Mouse (Mus musculus): Measurements from ENCODE around the gene Cyfip2.
A peak's percentile ranks its signal among the peaks of the same experiment; 100 is the strongest.
"Not testable (repeated sequence)": the region's sequence is repeated elsewhere in the genome, so short reads cannot be mapped to it uniquely, and the experiment has no call there.

Cyfip2 gene

DNA sequence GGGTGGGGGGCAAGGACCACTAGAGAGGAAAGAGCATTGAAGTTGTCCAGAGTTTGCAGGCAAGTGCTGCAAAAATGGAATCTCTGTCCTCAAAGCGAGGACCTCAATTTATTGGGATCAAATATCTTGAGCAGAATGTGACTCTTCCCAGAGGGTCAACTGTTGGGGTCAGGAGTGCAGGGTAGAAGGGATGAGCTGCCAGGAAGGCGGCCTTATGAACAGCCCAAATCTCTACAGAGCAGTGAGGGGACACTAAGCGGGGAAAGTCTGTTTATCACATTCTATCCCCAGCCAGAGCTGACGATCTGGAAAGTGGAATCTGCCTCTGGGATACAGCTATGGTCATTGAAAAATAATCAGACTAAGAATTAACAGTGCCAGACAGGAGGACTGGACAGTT, 118.5 kb downstream of the Cyfip2 start:
- DNase-seq (ENCODE audit: low read depth, low spot score): no peak

DNA sequence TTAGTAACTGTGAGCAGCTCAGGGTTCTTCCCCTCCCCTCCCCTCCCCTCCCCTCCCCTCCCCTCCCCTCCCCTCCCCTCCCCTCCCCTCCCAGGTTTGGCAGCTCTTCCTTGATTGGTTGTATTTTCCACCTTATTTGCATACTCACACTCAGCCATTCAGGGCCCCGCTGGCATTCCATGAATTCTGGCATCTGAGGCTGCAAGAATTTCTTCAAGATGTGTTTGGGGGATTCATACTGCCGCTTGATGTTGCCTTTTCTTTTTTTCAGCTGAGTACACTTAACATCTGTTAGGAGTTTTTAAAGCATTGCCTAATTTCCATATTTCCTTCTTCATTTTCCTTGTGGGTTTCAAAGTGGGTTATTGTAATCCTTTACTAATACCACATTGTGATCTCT, 124.4 kb downstream of the Cyfip2 start:
- DNase-seq (ENCODE audit: low read depth, low spot score): no peak

DNA sequence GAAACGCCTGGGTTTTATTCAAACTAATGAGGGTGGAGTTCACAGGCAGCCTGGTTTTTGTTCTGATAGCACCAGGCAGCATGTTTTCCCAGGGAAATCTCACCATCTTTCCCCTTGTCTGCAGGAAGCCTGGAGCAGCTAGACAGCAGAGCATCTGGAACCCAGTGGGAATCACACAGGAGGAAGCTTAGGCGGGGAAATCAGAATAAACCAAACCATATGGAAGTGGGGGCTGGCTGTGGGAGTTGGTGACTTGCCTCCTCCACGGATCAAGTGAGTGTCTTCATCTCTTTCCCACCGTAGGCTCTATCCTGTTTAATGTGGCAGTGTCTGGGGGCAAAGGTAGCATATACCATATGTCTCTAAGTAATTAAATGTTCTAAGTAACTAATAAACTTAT, 127.2 kb downstream of the Cyfip2 start:
- no peak for DNase-seq (ENCODE audit: low read depth, low spot score)

DNA sequence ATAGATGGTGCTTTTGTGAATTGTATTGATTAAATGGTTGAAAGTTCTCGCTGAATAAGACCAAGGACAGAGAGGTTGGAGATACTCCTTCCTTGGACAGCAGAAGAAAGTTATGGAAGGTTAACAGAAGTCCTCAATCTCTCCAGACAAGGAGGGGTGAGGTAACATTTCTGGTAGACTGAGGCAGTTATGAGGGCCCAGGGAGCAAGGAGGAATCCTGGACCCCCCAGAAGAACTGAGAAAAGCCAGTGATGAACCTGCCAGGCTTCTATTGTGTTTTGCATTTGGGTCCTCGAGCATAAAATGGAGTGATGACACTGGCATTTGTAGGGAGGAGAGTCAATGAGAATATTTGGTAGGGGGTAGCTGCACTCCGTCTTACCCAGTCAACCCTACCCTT, 127.7 kb downstream of the Cyfip2 start:
- DNase-seq (ENCODE audit: low read depth, low spot score): no peak

DNA sequence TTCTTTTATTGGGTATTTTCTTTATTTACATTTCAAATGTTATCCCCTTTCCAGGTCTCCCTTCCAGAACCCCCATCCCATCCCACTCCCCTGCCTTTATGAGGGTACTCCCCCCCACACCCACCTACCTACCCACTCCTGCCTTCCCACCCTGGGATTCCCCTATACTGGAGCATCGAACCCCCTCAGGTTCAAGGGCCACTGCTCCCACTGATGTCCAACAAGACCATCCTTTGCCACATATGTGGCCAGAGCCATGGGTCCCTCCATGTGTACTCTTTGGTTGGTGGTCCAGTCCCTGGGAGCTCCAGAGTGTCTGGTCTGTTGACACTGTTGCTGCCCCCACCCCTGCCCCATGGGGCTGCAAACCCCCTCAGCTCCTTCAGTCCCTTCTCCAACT, 130.6 kb downstream of the Cyfip2 start:
- DNase-seq (ENCODE audit: low read depth, low spot score): not testable (repeated sequence)

DNA sequence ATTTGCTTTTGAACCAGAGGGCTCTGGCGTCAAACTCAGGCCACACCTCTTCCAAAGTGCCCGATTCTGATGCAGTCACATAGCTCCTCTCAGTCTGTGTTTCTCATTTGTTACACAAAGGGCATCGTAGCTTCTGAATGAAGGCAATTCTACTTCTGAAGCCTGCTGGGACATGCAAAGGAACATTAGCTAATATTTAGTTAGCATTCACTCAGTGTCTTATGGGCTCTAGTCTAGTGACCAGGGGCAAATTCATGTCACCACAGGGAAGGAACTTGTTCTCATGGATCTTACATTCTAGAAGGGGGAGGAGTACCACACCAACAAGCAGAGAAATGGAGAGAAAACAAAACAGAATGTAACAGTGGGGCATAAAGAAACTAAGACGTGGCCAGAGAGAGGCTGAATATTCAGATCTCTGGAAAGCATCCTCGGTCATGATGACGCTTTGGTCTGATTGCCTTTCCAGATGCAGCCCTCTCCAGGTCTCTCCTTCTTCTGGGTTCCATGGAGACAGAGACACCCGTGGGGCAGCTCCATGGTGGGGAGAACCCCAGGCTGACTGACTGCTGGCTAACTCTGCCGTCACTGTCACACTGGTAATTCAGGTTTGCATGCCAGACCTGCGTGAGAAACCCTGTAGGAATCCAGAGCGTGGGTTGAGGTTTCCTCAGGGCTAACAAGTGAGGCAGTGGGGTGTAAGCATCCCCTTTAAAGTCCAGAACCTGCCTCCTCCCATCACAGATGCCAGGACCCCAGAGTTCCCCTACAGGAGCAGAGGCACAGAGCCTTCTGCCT, 135.2 kb downstream of the Cyfip2 start:
- no peak for DNase-seq (ENCODE audit: low read depth, low spot score)

DNA sequence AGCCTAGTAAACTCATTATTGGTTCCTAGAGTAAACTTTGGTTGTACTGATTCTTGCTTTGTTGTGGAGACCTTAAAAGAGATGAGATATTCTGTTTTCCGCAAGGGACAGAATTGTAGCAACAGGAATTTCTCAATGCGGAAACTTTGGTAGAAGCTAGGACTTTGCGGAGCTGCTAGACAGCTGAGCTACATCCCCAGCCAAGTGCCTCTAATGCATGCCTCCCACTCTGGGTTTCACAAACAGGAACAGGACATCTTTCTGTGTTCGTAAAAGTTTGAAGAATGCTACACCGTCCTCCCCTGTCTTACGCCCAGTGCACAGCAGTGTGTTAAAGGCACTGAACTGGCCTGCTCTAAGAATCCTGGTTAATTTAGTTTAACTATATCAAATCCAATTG, 136.5 kb downstream of the Cyfip2 start:
- DNase-seq (ENCODE audit: low read depth, low spot score): no peak

DNA sequence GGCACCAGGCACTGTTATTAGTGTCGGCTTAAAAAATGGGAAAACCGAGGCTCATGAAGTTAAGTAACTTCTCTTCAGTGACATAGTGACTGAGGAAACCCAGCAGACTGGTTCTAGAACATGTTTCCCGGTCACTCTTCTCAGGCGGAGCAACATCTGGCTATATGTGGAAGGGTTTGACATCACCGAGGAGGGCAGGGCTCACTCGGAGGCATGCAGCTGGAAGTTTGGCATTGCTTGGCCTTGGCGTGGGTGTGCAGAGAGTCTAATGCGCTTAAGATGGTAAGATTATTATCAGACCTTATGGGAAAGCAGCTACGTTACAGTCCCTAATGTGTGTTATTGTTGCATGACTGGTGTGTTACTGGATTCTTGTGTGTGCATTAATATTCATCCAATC, 140.5 kb downstream of the Cyfip2 start:
- DNase-seq (ENCODE audit: low read depth, low spot score): no peak

DNA sequence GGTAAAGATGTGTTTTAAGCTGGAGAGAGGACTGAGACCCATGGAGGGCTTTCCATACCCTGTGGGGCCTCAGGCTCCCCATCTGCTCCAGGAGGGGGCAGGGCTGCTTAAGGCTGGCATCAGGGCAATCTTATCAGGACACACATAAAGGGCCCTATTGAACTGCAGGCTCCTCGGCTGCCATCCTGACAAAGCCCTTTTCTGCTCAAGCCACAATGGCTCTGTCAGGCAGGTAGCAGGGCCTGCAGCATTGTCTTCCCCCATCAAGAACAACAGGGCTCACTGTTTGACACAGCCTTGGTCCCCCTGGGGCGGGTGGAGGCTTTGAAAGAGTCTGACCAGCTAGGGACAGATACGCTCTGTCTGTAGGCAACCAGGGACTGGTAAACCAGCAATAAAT, 142.8 kb downstream of the Cyfip2 start:
- DNase-seq (ENCODE audit: low read depth, low spot score): peak; percentile 33

DNA sequence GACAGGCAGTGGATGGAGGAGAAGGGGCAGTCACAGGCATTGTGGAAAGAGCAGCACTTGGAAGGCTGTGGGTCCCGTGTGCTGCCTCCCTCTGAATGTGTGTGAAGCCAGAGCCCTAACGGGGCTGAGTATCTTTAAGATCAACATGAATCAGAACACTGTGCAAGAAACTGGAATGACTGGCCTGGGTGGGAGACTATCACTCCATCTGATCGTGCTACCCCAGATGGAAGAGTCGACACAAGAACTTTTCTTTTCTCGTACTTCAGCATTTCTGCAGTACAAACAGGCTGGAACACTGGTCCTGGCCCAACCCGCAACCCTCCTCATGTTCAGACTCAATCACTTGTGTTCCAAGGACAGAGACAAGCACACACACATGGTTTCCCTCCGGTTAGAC, 144.2 kb downstream of the Cyfip2 start:
- no peak for DNase-seq (ENCODE audit: low read depth, low spot score)

DNA sequence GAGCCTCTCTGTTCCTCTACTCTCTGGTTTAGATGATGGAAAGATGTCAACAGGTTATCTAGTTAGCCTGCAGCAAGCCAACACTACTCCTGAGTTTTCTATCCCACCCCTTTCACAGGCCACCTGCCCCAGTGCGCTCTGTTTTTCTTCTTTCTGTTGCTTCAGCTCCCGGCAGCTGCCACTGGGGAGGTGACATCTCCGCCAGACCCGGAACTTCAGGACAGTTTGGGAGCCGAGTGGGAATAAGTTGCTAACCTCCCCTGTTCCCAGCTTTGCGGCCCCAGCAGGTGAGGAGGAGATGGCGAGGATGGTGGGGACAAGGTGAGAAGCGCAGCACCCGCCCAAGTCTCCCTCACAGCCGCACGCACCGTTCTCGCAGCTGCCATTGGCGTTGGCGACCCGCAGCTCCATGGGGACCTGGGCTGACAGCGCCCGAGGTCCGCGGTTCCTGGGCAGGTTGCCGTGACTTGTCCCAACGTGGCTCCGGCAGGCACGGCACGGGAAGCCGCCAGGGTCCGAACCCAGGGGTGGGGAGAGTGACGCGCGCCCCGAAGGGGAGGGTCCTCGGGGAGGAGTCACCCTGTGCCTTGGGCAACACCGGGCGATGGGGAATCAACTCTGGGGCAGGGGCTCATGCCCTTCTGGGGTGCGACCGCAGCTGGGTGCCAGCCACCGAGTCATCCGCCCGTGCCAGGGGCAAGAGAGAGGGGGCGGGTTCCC, 146.6 kb downstream of the Cyfip2 start, which contains the start of gene Nipal4:
Gene Nipal4, minus strand, starts transcription at position 643 of the 720 bp plus-strand sequence.
- no peak for DNase-seq (ENCODE audit: low read depth, low spot score)

DNA sequence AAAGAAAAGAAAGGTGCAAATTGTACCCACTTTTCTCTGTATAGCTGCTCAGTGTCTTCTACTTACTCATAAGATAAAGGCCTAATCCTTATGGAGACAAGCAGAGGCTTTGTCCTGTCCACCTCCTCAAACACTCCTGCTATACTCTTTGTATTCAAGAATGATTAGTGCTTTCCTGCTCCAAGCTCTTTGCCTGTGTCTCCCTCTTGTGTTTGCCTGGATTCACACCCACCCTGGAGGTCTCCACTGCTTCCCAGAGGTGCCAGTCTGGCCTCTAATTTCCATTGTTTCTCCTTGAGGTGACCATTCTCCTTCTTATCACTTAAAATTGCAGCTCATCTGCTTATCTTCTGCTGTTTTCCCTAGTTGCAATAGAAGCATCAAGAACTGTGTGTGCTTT, 155.2 kb downstream of the Cyfip2 start:
- no peak for DNase-seq (ENCODE audit: low read depth, low spot score)

DNA sequence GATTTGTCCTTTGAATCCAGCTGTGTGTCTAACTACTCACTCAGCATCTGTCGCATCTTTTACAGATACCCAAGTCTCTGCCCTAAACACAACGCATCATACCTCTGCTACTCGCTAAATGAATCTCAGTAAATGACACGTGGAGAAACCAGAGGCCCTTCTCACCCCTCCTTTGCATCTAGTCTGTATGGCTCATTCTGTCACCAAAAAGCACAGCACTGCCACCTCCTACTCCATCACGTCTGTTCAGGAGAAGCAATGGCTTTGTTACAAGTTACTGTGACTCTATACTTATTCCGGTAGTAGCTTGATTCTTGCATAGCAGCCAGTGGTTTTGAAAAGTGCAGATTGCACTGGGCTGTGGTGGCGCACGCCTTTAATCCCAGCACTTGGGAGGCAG, 155.7 kb downstream of the Cyfip2 start:
- DNase-seq (ENCODE audit: low read depth, low spot score): no peak

DNA sequence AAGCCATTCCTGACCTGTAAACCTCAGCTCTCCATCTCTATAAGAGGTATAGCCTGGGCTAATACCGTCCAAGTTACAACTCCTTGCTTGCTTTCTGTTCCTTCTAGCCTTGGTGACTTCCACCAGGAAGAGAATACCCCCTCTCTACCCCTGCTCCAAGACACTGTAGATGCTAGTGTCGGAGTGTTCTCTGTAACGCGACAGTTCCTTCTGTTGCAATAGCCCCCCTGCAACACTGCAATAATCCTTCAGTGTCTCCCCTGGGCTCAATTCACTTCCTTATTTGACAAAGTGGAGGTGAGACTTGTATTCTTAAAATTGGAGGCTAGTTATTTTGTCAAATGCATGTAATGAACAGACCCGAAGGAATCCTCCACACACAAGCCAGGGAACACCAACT, 166.0 kb downstream of the Cyfip2 start:
- no peak for DNase-seq (ENCODE audit: low read depth, low spot score)

DNA sequence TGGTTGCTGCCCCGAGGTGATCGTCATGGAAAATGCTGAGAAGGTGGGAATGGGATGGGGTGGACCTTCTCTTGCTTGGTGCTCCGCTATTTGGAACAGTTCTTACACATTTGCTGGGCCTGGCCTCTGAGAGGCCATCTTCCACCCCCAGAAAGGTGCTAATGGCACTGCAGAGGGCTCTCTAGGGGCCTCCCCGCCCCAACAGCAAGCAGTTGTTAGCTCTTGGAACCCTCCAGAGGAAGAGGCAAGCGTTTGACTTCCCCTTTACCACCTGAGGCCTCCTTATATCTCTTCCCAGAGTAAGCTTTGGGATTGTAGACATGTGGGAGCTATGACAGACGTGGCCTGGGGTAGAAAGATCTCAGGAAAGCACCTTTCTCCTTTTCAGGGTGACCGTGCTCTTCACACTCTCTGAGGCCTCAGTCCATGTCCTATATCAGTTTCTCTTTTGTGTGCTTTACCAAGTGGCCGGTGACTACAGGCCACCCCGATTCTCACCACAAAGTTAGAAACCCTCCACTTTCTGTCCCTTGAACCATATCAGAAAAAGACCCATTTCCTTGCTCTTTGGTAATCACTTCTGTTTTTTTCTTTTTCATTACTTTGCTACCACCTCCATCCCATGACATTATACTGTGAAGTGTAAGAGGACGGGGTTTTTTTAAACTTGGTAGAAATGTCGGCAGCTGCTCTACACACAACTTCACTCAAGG, 167.3 kb downstream of the Cyfip2 start:
- no peak for DNase-seq (ENCODE audit: low read depth, low spot score)

Data from mesoderm, embryonic 11.5 days (tissue).